Mouse (Mus musculus) urinary bladder, postnatal 4 days (tissue): Measurements from ENCODE around the gene Prune2.

Source experiments
- DNase-seq, 2 experiments: peaks; one replicate each; pipeline ENCODE4 v3.0.0; 2021 to 2022; ENCODE audit warnings: low spot score in 2 of 2

Gene Prune2

GRCm38 (mm10) chr19:17180506-17180905 lies 224.6 kb downstream of the Prune2 start:
- no peak for DNase-seq

DNA sequence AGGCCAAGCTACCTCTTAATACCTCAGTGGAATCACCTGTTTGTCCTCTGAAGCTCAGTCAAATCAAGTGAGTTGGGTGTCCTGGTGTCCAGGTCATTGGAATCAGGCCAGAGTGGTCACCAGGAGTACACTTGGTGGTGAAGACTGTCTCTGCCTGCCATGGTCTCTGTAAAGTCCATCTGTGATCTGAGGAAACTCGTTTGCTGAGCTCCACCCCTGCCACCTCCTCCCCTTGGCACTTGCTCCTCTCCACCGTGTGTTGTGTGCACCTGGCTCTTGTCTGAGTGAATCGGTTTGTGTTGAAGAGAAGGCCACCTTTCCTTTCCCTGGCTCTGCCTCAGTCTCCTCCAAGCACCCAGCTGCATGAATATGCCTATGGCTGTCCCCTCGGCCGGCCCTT lies 238.8 kb downstream of the Prune2 start:
- DNase-seq = no peak

DNA sequence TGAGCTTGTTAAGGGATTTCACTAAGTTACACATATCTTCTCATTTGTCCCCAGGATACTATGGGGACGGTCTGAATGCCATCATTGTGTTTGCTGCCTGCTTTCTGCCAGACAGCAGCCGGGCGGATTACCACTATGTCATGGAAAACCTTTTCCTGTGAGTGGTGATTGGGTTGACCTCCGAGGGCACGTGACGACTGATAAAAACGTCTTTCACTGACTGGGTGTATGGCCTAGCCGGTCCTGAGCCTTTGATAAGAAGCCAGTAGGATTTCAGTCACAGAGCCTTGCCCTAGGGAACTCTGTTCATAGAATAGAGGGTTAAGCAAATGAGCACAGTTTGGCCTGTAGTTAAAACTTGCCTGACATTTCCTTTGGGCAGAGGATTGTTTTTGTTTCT lies 243.1 kb downstream of the Prune2 start:
- DNase-seq = no peak

GRCm38 (mm10) chr19:17207141-17207540 lies 251.2 kb downstream of the Prune2 start:
- DNase-seq = no peak

- DNase-seq = no peak
Observed at GRCm38 (mm10) chr19:17210541-17210940, 254.6 kb downstream of the Prune2 start.

GRCm38 (mm10) chr19:17214896-17215520 lies 259.1 kb downstream of the Prune2 start:
- no peak for DNase-seq

GRCm38 (mm10) chr19:17218195-17218594 lies 262.3 kb downstream of the Prune2 start:
- no peak for DNase-seq

GRCm38 (mm10) chr19:17223801-17224200 lies 267.9 kb downstream of the Prune2 start:
- DNase-seq = no peak

- no peak for DNase-seq
Observed at GRCm38 (mm10) chr19:17225570-17226083, 269.7 kb downstream of the Prune2 start.

DNA sequence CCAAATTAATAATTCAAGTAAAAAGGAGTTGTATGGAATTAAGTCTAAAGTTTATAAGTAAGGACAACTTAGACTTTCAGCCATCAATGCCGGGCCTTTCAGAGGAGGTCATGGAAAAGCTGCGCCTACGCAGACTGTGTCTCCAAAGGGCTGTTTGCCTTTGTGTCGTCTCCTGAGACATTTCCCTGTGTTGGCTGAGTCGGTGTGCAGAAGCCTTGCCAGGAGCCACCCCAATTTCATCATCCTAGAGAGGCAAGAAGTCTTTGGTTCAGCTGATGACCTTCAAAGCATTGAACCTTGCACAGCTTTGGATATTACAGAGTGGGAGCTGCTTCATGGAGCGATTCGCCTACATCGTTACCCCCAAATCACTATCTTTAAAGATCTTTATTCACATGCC lies 270.2 kb downstream of the Prune2 start:
- no peak for DNase-seq

DNA sequence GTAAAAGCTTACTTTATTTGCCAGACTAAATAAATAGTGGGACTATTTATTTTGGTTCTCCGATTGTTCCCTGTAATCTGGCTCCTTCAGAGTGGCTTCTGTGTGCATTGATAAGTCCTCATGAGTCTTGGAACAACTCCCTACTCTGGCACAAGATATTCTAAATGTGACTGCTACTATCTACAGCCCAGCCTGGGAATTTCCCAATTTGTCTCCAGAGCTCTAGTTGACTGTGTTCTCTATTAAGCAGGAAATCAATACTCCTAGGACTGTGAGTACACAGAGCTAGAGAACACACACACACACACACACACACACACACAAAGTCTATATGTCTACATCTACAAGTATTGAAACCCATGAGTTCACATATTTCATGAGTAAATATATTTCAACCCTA lies 274.1 kb downstream of the Prune2 start:
- no peak for DNase-seq

DNA sequence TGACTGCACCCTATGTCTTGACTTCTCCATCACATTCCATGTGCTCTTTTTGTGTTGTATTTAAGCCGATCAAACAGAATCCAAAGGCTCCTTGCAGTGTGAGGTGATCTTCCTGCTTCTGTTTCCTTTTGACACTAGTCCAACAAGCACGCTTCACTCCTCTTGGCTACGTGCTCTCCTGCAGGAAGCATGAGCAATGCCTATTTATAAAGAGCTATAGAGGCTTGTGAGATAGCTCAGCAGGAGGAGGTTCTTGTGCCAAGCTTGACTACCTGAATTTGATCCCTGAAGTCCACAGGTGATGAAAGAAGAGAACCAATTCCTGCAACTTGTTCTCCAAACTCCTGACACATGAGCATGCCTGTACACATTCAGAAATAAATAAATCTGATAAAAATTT lies 282.6 kb downstream of the Prune2 start:
- DNase-seq = no peak

DNA sequence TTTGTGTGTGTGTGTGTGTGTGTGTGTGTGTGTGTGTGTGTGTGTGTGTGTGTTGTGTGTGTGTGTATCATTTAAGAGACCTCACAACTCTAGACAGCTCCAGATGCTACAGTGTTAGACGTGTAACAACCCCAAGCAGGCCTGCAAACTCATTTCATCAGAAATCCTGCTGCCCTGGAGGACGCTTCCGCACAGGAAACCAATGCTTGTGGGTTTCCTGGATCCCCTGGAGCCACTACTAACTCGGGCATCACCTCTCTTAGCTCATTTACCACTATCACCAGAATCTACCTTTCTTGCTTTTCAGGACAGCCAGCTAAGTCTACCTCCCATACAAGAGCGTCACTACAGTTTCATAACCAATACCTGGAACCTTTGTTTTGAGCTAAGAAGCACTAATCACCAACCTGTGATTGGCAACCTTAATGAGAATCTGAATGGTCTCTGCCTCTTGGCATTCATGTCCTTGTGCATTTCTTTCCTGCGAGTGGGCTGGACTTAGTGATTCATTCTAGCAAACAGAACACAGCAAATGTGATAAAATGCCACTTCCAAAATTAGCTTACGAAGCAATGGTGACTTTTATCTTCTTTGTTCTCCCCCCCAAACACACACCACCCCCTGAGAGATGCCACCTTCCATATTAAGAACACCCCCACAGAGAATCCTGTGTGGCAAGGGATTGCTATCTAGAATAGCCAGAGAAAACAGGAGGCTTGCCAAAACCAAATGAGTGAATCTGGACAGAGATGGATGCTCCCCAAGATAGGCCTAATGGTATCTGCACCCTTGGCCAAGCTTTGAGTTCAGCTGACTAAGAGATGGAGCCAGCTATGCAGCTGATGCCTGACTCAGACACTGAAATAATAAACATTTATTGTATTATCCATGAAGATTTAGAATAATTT lies 284.5 kb downstream of the Prune2 start:
- no peak for DNase-seq

- no peak for DNase-seq
Observed at GRCm38 (mm10) chr19:17241206-17241605, 285.3 kb downstream of the Prune2 start.

- DNase-seq = no peak
Observed at GRCm38 (mm10) chr19:17242962-17243361, 287.0 kb downstream of the Prune2 start.

DNA sequence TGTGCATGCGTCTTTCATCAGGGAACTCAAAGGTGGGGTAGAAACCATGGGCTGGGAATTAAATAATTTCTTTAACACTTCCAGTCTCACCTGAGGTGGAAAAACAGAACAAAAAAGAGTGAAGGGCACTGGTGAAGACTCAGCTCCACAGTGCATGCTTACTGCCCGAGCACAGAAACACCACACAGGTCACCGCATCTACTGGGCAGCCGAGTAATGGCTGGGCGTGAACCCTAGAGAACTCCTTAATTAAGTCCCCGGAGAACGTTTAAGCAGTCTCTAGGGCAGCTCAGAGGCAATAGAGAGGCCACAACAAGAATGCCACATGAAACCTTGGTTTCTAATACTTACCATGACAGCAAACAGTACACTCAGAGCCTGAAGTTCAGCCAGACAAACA lies 288.6 kb downstream of the Prune2 start:
- no peak for DNase-seq

GRCm38 (mm10) chr19:17247352-17247925 lies 291.5 kb downstream of the Prune2 start:
- DNase-seq = no peak

DNA sequence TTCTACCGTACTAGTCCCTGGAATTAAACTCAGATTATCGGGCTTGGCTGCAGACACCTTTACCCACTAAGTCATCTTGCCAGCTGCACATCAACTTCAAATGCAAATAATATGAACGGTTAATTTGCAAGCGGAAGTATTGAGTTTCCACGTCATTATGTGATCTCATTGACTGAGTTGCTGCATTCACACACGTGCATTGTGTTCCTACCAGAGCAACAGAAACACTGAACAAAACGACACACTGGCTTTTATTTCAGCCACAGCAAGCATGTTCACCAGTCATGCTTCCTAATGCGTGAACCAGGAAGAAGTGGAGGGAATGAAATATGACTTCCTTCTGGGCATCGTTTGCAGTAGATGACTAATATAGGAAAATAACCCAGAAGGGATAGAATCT lies 293.8 kb downstream of the Prune2 start:
- no peak for DNase-seq

GRCm38 (mm10) chr19:17250801-17251200 lies 294.9 kb downstream of the Prune2 start:
- no peak for DNase-seq

DNA sequence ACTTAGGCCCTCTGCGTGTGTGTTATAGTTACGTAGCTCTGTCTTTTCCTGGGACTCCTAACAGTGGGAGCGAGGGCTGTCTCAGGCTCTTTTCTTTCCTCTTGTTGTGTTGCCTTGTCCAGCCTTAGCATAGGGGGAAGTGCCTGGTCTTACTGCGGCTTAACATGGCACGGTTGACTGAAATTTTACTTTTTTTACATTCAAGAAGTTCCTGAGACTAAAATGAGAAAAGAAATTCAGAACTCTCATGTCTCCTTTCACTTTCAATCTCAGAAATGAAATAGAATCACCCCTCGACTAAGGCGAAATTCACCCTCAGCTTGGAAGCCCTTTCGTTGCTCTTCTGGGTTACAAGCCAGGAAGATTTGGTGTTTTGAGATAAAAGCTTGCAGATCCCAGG lies 295.5 kb downstream of the Prune2 start:
- DNase-seq = no peak

GRCm38 (mm10) chr19:17252845-17253244 lies 296.9 kb downstream of the Prune2 start:
- no peak for DNase-seq

DNA sequence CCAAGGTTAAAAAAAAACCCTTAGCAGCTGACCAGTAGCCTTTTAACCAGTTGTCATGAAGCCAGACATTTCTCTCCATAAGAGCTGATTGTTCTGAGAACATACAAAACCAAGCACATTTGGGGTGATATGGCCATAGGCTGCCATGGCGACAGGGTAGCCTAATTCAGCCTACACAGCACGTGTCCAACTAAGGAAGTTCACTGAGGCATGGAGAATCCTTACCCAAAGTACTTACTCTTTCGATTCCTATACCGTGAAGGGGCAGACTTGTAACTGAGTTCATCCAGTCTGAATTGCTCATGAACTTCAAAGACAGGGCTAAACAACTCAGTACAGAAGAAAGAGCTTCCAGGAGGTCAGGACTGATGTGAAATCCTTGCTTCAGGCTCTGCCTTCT lies 299.6 kb downstream of the Prune2 start:
- DNase-seq = no peak

DNA sequence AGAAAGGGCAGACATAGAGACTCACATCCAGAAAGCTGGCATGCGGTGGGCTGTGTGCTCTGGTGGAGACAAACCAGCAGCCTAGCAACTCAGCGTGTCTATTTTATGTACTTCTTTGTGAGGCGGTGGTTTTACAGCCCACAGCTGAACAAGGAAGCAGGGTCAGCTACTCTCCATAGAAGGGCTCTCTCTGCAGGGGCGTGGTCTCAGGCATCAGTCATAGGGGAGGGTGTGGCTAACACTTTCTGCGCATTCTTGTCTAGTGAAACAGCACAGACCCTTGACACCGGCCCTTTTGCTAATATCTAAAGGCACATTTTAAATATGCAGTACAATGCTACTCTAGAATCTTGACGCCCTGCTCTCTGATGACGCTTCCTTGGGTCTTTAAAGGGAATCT lies 300.5 kb downstream of the Prune2 start:
- DNase-seq = no peak
